Mouse (Mus musculus) mouse trophoblast stem cell (cell line): Measurements from ENCODE around the gene Apod.

ENCODE experiments used
- in situ Hi-C, 2 experiments: fragments of 300-500 bp; cut with MseI, MboI; formaldehyde crosslinking; loops; 2 replicates in 1 of 2; 3 replicates in 1 of 2; pipeline ENCODE4 v1.15.1; 2025

The Apod gene

GRCm38 (mm10) chr16:31281981-31282380 is 32.6 kb downstream of the Apod start:
- in situ Hi-C loops: no loop called here

GRCm38 (mm10) chr16:31280176-31280575 is 34.4 kb downstream of the Apod start:
- in situ Hi-C loops: no loop called here

- in situ Hi-C loops: no loop called here
Observed at GRCm38 (mm10) chr16:31278581-31278980, 36.0 kb downstream of the Apod start.

- in situ Hi-C loops: no loop called here
Observed at GRCm38 (mm10) chr16:31278081-31278480, 36.5 kb downstream of the Apod start.

GRCm38 (mm10) chr16:31276962-31277361 is 37.6 kb downstream of the Apod start:
- in situ Hi-C loops: no loop called here

DNA sequence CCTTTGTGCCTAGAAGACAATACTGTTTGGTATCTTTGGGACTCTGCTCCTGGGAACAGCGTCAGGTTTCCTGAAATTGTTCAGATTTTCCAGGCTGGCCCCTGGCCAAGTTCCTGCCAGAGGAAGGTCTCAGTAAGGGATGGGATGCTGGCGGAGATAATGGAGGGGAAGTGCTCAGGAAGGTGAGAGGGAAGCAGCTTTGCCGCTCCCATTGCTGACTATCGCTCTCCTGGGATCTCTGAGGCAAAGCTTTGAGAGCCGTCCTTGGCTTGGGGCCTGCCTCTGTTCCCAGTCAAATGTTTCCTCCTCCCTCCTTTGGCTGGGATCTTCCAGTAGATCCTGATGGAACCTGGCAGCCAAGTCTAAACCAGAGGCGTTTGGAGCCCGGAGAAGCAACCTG is 38.1 kb downstream of the Apod start:
- in situ Hi-C loops: no loop called here

DNA sequence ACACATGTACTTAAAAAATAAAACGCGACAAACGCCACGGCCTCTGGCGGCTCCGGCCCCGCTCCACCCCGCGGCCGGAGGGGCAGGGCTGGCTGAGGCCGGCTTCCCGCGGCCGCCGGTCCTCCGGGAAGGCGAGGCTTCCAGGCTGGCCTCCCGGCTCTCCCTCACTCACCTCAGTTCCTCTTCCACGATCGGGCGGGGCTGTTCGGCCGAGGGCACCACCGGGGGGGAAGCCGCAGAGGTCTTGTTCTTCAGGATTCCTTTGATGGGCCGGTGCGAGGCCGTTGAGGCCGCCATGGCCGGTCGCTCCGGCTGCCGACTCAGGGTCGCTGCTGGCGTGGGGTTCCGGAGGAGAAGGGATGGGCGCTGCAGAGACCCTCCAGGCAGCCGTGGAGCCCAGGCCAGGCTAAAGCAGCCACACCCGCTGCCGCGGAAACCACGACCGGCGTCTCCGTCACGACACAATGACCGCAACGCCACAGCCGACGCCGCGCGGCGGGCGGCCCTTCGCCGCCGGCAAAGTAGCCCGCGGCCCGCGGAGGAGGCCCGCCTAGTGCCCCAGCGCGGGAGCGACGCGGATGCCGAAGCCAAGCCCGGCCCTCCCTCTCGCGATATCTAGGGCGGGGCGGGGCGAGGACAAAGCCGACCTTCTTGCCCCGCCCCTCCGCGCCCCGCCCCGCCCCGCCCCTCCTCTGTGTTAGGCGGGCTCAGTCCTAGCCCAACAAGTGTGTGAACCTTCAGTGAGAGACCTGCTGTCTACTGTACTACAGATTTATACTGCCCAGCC is 39.7 kb downstream of the Apod start, which contains the start of gene Ppp1r2:
Gene Ppp1r2 (minus strand): TSS at position 604 of the 787 bp plus-strand sequence.
- in situ Hi-C loops: no loop called here

DNA sequence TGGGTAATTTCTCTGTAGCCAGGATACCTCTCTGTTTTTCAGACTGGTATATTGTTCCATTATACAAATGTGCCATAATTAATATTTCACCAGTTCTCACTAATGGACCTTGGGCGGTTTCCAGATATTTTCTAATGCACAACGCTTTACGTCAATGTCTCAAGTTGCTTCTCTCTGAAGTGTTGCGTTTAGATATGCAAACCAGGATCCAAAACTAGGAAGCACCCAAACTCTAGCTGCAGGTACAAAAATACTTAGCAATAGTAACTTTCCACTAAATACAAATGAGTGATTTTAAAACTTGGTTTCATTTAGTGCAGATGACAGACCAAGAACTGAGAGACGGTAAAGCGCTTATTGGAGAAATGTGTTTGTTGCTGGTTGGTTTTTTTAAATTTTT is 40.5 kb downstream of the Apod start:
- in situ Hi-C loops: no loop called here

DNA sequence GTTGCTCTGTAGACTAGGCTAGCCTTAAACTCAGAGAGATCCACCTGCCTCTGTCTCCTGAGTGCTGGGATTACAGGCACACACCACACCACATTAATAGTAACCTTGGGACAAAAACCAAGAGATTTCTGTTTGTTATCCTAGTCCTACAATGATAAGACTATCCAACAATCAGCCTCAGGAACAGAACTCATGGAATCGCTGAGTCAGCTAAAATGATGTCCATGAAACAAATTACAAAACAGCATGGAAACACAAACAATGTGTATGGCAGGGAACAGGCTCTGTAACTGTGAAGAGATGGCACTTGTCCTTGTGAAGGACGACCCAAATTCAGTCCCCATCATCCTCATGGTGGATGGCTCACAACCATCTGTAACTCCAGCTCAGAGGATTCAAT is 47.9 kb downstream of the Apod start:
- in situ Hi-C loops: no loop called here

DNA sequence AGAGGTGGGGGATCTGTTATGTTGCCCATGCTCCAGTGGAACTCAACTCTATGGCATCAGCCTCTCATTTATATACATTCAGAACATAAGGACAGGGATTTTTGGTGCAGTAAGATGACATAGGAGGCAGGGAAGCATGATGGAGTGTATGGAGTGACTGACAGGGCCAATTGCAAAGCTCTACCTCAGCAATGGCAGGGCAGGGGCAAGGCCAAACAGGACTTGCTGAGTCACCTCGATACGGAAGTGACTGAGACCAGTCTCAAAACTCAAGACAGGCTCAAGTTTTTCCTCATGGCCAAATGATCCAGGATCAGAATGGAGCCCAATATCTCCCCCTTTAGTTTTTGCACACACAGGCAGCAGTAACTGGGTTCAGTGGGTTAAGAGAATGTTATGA is 58.5 kb downstream of the Apod start:
- in situ Hi-C loops: no loop called here

DNA sequence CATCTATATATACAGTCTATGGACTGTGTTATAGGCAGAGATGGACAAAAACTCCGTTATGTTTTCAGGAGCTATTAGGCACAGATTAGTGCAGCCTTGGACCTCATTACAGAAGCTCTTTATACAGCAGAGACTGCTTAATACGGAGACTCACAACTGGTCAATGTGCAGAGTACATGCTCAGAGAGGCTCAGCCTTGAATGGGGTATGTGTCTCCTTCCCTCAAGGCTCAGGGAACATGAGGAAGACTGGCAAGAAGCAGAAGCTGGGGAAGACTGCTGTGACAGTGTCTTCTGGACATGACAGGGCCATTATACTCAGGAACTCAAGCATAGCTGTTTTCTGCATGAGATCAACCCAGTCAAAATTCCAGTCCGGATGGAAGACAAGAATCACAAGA is 58.9 kb downstream of the Apod start:
- in situ Hi-C loops: no loop called here

DNA sequence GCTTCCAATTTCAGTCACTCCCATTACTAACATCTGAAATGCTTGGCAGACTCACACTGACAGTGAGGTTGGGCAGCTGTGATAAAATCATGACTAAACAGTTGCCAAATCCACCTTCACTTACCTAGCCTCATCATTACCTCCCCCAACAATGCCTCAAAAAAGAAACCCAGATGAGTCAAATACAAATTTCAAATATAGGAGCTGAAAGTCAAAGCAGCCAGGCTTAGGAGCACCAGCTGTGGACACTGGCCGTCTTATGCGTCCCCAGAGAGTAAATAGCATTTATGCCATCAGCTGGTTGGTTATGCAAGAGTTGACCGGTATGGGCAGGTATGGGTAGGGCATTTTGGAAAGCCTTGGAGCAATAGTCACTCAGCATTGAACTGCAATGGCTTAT is 65.2 kb downstream of the Apod start:
- in situ Hi-C loops: no loop called here

- in situ Hi-C loops: no loop called here
Observed at GRCm38 (mm10) chr16:31248717-31249116, 65.9 kb downstream of the Apod start.

- in situ Hi-C loops: no loop called here
Observed at GRCm38 (mm10) chr16:31247442-31247841, 67.2 kb downstream of the Apod start.
